Mouse (Mus musculus) gastrocnemius, adult 18-20 months (tissue): ENCODE measurements at regions not wholly inside any gene's neighbourhood (a gene's known extent, or its start where the extent isn't known, plus 50 kb on each side); places are given as distances from the start of the nearest gene placed in this dataset.

Source experiments
- DNase-seq: peaks from one replicate; pipeline ENCODE4 v3.0.0; 2021; ENCODE audit warnings: low spot score

DNA sequence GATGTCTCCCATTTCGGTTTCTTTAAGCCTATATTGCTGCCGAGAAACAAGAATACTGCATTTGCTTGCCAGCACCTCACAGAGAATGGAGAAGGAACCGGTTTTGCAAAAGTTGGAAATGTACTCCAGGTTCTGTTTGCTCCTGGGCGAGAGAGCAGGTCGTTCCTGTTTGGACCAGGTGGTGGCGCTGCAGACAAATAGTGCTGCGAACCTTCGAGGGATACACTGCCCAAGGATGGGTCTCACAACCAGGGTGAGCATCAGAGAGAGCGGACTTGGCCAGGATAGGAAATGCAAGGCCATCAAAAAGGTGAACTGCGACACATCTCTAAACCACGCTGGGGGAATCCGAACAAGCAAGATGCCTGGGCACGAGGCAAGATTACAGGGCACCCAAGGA is 54.0 kb upstream of the Ets2 start:
- DNase-seq, result peak; percentile 66

DNA sequence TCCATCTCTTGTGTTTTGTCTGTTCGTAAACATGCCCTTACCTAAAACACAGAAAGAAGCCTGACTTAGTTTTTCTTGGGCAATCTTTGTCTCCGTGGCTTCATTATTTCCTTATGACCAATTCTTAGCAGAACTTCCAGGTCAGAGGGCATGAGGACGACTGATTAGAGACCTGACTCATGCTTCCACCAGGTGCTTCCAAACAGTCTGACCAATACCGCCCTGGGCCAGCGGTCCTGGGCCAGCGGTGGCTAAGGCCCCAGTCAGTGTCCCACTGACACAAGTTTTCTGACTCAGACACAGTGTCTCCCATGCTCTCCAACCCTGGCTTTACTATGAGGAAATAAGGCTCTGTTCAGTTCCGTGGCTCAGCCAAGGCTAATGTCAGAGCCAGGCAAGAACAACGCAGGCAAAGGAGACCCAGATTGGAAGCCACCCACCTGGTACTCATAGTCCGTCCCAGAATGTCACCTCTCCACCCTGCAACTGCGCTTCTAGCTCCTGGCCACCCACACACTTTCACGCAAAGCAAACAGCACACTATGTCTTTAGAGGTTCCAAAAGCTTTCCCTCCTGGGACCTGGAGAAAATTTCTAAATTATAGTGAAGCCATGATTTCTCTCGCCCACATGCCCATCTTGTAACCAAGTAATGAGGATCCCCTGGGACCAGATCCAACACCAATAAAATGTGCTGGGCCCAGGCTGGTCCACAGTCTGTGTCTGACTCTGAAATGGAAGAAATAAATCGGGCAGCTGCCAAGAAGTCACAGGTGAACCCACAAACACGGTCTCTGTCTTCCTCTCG is 56.6 kb upstream of the Erg start:
- DNase-seq, result no peak

- DNase-seq, result no peak
Observed at GRCm38 (mm10) chr16:95640670-95641069, 54.3 kb upstream of the Erg start.

DNA sequence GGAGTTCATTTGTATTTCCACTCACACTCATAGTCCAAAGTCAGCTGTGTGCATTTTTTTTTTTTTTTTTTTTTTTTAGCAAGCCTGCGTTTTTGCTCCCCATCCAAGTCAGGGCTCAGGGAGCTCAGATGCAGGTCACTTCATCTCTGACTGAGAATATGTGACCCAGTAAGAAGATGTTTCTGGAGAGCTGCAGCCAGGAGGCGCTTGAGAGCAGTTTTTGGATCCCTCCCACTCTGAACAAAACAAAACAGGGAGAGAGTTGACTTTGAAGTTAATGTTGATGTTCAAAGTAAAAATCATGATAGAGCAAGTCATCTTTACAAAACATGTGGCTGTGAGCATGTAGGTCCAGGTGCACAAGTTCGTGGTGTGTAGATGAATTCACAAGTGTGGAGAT is 53.3 kb upstream of the Erg start:
- DNase-seq, result no peak

DNA sequence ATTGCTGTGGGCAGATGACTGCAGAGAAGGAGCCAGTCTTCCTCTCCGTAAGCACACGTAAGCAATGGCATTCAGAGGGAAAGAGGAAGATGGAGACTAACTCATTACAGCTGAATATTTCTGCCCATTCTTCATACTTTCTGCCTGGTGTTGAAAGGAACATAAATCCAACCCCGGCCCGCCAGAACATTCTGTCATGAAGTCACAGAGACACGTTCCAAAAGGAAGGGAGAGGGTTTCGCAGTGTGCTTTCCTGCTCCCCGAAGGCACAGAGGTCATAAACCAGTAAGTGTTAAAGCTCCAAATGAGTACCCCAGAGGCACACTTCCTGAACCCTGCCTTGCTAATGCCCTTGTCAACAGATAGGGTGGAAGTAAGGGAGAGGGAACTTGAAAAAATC is 51.5 kb upstream of the Erg start:
- peak; percentile 5 for DNase-seq

GRCm38 (mm10) chr16:95636615-95637014 is 50.2 kb upstream of the Erg start:
- no peak for DNase-seq
